Mouse (Mus musculus) G1E (cell line): ENCODE measurements around the gene Stx4a.

Experiments used
- CTCF ChIP-seq: IDR thresholded peaks from 2 replicates; pipeline ENCODE4 v1.5.1; 2012; ENCODE audit warnings: low read depth, low read length, inconsistent platforms, mixed read lengths
- GATA1 ChIP-seq: IDR thresholded peaks from 2 replicates; pipeline ENCODE4 v1.6.1; 2012; ENCODE audit warnings: borderline replicate concordance, low read length, inconsistent platforms, mixed read lengths
- POLR2AphosphoS5 ChIP-seq: IDR thresholded peaks from 2 replicates; pipeline ENCODE4 v1.6.1; 2012; ENCODE audit warnings: low read depth, low read length, inconsistent platforms; ENCODE audit not compliant: insufficient replicate concordance
- TAL1 ChIP-seq: conservative IDR thresholded peaks from 2 replicates; pipeline ENCODE4 v1.6.1; 2012; ENCODE audit warnings: low read depth, low read length, inconsistent platforms, mixed read lengths

DNA sequence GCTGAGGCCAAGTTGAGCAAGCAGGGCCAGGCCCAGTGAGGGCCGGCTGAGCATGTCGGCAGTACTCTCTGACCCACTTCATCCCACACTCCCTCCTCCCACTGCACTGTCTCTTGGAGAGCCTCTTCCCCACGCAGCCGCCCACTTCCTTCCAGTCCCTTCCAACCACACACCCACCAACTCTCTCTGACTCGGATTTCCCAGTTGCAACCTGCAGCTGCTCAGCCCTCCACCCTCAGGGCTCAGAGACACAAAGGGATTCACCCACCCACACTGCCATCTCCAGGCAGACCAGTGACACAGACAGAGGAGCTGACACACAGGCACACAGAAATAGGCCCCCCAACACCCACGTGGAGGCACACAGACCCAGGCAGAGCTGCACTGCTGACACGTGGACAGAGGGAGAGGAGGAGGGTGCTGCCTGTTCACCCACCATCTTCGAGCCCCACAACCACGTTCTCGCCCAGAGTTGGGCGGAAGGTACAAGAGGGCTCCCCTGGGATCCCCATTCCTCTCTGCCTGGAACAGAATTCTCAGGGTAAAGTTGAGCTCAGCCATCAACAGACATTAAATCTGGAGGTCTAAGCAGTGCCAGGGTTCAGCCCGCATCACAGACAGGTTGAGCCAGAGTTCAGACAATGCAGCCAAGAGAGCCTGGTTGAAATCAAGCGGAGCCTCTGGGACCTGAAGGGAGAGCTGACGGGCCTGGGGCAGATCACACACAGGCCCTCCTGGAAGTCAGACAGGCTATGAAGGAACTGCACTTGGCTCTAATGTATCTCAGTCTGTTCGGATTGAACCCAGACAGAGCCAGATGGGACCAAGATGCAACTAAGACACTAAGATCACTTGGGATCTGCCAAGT is 7.9 kb upstream of the Stx4a start:
- TF ChIP-seq GATA1 (no peak), CTCF (no peak), POLR2AphosphoS5 (no peak), TAL1 (no peak)
